Mouse (Mus musculus): ENCODE measurements around the gene Napa.

The Napa gene

GRCm38 (mm10) chr7:16094592-16094991 is 3.7 kb upstream of the Napa start:
- DNase-seq (ENCODE audit: extremely low read depth, low read depth, low spot score), result no peak

DNA sequence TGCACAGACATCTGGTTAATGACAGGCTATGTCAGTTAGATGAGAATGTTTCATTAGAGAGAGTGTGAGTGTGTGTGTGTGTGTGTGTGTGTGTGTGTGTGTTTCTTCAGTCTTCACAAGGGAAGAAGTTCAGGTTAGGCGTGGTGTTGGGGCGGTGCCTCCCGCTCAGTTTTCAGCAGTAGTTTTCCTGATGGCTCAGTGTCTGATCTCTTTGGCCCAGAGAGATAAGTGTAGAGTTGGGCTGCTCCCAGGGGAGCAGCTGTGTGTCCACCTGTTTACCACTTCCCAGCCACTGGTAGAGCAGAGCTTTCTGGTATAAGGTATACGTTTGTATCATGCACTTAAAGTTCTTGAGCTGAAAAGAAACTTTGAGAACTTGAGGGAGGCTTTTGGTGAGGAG is 1.6 kb downstream of the Napa start:
- no peak for DNase-seq (ENCODE audit: extremely low read depth, low read depth, low spot score)

DNA sequence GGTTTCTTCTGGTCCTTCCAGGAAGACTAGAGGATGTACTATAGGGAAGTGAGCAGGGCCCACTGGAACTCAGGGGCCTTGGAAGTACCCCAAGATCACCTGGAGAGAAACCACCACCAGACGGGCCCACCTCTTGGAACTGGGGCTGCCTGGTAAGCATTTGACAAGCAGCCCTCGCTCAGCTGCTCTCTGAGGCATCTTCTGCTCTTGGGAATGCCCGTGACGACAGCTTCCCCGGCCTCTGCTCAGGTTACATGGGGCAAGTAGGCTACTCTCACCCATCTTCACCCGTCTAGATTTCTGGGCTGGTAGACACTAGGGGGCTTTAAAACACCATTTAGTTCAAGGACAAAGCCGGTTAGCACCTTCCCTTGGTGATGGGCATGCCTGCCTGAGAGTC is 2.8 kb downstream of the Napa start:
- DNase-seq (ENCODE audit: extremely low read depth, low read depth, low spot score), result no peak

DNA sequence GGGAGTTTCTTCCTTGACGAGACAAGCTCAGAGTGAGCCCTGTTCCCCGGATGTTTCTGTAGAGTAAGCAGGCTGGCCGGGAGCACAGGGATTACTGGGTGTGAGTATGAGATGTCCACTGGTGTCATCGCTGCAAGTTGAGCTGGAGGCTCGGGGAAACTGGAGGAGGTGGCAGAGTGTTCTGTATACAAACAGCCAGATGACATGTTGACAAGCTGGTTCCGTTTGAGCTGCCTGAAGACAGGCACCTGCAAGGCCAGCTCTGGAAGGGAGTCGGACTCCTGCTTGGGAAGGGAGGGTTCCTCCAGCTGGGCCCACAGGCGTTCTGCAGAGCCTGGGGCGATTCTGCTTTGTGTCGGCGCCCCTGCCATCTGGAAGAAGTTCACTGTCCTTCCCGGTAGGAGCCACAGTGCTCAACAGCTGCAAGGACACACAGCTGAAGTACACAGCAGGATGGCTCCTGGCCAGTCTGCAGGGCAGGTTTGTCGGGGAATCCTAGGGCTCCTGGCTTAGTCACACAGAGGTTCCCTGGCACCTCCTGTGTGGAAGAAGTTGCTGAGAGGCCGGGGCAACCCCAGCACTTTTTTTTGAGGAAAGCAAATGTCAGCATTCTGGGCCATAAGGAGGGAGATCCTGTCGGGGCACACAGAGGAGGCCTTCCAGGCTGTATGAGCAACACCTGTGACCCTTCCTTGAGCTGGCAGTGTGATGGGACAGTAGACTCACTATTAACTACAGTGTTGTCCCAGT is 3.6 kb downstream of the Napa start:
- no peak for DNase-seq (ENCODE audit: extremely low read depth, low read depth, low spot score)

DNA sequence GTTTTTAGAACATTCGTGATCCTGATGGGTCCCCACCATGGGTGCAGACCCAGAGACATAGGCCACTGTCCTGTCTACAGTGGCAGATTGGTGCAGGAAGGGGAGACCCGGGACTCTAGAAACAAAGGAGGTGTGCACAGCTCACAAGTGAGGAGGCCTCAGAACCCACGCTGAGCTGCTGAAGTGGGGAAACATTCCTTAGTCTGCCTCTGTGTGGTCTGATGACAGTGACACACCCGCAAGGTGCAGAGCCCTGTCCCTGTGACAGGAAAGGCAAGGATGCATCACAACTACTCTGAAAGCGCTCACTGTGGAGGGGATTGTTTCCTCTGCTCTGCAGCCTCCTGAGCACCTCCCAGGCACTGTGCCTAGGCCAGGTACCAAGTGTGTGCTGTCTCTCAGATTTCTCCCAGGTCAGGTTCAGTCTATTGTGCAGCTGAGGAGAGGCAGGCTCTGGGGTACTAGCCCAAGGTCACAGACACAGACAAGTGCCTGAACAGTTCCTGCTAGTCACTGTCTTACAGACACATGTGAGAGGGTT is 4.5 kb downstream of the Napa start:
- DNase-seq (ENCODE audit: extremely low read depth, low read depth, low spot score), result no peak

DNA sequence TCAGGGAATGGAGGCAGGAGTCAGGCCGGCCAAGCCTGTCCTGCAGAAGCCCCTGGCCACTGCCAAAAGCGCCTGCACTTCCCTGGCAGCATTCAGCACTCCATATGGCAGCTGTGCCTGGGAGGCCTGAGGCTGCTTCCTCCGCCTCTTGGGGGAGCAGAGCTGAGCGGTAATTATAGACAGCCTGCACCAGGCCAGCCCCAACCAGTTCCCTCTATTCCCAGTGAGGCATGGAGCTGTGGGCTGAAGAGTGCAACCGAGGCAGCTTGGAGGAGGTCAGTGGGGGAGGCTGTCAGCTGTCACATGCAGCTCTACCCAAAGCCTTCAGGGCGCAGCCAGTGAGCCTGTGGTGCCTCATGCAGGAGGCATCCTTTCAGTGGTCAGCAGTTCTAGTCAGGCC is 5.5 kb downstream of the Napa start:
- no peak for DNase-seq (ENCODE audit: extremely low read depth, low read depth, low spot score)

DNA sequence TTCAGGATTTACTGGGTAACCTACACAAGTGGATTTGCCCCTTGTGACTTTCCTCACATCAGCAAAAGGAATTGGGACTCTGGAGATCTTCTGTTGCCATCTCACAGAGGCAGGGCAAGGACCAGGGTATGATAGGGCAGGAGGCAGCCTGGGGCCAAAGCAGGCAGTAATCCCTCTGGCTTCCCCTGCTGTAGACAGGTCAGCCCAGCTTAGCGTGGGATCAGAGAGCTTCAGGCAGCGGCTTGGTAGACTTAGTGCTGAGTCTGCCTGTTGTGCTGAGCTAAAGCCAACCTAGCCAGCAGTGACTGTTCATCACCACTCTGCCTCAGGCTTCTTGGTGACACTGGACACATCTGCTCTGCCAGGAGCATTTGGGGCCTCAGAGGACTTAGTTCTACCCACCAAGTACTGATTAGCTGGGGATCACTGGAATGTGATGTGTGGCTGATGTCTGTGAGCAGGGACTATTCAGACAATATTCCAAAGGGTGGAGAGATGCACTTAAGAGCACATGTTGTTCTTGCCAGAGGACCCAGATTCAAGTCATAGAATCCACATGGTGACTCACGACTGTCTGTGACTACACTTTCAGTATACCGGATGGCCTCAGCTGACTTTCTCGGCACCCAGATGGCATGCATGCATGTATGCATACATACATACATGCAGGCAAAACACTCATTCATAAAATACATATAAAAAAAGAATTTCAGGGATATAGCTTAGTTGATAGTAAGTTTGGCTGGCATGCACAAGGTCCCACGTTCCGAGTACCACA is 6.5 kb downstream of the Napa start:
- DNase-seq (ENCODE audit: extremely low read depth, low read depth, low spot score), result no peak

DNA sequence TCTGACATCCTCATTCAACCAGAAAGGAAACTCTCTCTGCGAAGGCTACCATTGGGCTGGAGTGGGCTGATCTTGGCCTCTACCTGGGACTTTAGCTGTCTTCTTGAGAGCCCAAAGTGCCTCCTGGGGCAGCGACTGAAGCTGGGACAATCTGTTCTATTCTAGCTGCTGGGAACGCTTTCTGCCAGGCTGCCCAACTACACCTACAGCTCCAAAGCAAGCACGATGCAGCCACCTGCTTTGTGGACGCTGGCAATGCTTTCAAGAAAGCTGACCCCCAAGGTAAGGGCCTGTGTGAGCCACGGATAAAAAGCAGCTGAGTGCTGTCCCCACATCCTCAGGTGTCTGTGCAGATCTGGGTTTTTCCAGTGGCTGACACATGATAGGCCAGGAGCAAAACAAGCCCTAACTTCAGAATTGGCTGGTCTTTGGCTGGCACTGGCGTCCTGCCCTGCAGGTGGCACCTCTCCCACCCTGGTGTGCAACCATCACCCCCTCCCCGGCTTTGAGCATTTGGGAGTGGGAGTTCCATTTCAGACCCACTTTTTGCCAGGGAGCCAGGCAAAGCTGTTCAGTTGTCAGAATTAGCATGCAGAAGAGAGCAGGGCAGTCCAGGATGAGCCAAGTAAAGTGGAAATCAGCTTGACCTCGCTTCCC is 10.8 kb downstream of the Napa start:
- no peak for DNase-seq (ENCODE audit: extremely low read depth, low read depth, low spot score)

GRCm38 (mm10) chr7:16110158-16110557 is 11.9 kb downstream of the Napa start:
- no peak for DNase-seq (ENCODE audit: extremely low read depth, low read depth, low spot score)

GRCm38 (mm10) chr7:16111284-16112090 is 13.2 kb downstream of the Napa start:
- no peak for DNase-seq (ENCODE audit: extremely low read depth, low read depth, low spot score)

- no peak for DNase-seq (ENCODE audit: extremely low read depth, low read depth, low spot score)
Observed at GRCm38 (mm10) chr7:16116418-16116817, 18.2 kb downstream of the Napa start.

- DNase-seq (ENCODE audit: extremely low read depth, low read depth, low spot score), result no peak
Observed at GRCm38 (mm10) chr7:16117100-16117499, 18.8 kb downstream of the Napa start.

DNA sequence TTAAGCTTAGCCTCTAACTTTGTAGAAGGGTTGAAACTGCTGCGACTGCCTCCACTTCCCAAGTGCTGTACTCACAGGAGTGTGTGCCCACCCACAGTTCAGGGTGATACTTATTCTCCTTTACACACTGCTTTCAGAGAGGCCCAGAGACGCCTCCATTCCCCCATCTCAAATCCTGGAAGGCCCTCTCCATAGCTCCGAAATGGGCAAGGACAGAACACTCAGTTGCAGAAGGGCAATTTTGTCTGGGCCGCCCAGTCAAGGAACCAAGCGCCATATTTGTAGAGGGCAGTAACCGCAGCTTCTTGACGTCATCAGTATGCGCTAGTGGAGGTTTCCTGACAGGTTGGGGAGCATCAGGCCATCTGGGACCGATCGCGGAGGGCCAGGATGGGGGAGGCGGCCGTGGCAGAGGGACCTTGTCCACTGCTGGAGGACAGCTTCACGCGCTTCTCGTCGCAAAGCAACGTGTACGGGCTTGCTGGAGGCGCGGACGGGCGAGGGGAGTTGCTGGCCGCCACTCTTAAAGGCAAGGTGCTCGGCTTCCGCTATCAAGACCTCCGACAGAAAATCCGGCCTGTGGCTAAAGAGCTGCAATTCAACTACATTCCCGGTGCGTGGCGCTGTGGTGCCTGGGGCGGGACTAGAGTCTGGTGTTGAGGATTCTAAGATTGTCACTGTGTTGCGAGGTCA is 21.5 kb downstream of the Napa start, which contains the start of gene Kptn:
TSS of gene Kptn (plus strand) at position 327 of the 693 bp plus-strand sequence.
- DNase-seq (ENCODE audit: extremely low read depth, low read depth, low spot score), result peak; percentile 33

DNA sequence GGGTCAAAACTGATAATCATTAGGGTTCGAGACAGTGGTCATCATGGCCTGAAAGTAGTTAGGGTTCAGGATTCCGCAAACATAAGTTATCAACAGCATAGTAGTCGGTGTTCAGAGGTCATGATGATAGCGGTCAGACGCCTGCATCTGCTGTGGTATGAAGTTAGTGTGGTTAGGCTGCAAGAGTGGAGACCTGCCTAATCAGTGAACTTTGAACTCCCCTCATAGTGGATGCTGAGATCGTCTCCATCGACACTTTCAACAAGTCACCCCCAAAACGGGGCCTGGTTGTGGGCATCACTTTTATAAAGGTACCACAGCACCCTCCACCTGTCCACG is 22.0 kb downstream of the Napa start:
- DNase-seq (ENCODE audit: extremely low read depth, low read depth, low spot score), result no peak

DNA sequence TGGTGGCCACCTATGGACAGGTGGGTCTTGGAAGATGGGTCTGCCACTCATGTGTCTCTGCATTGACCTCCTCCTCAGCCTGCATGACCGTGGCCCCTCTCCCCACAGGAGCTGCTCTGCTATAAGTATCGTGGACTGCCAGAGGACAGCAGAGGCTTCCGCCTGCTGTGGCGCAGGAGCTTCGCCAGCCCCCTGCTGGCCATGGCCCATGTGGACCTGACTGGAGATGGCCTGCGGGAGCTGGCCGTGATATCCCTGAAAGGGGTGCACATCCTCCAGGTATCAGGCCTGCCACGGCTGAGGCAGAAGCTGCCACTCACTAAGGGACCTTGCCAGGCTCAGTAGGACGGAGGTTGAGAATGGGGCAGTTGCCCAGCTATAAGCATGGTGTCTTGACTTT is 27.6 kb downstream of the Napa start:
- DNase-seq (ENCODE audit: extremely low read depth, low read depth, low spot score), result no peak

DNA sequence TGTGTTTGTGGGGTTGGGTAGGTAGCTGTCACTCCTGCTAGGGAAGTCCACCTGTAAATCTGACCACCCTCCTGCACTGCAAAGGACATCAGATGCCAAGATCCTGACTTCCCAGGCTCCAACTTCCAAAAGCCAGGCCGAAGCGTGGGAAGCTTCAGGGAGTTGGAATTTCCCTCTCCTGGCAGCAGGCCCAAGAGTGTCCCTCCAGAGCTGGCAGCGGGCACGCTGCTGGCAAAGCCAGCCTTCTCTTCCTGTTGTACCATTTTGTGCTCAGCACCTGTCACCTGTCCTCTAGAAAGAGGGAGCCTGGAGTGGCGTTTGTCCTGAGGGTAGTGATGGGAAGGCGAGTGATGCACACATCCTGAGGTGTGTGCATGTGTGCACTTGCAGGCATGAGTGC is 30.1 kb downstream of the Napa start:
- no peak for DNase-seq (ENCODE audit: extremely low read depth, low read depth, low spot score)

- no peak for DNase-seq (ENCODE audit: extremely low read depth, low read depth, low spot score)
Observed at GRCm38 (mm10) chr7:16128899-16129298, 30.6 kb downstream of the Napa start.

- DNase-seq (ENCODE audit: extremely low read depth, low read depth, low spot score), result no peak
Observed at GRCm38 (mm10) chr7:16129421-16129845, 31.2 kb downstream of the Napa start, which contains the start of gene Slc8a2. Gene Slc8a2, plus strand, starts transcription at chr7:16129826.

GRCm38 (mm10) chr7:16129846-16130691 is 31.8 kb downstream of the Napa start:
- DNase-seq (ENCODE audit: extremely low read depth, low read depth, low spot score), result no peak

Data from fat pad, adult 2 months (tissue).